Mouse (Mus musculus): ENCODE data around the gene Epha6. TPM values are rescaled to one million over a fixed set of nuclear protein-coding genes. Genes with fewer than 3 reads are reported as not detected.
A peak's percentile ranks its signal among the peaks of the same experiment; 100 is the strongest.

The Epha6 gene
- total RNA-seq, 1 experiment from 2014 or later, result not detected

DNA sequence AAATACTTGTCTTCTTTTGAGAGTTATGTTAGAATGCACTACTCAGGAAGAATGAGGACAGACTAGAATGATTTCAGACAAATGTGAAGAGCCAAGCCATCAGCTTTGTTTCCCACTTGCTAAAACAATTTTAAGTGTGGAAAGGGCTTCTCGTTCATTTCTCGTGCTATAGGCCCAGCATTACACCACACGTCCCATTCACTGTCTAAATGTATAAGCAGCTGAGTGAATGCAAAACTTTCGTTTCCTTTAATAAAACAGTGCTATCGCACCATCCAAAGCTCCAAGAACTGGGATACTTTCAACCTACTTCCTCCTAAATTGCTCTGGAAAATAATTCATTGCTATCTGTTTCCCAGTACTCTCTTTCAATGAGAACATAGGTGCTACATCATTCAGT is 916.2 kb downstream of the Epha6 start:
- ATAC-seq (replicated peaks; ENCODE audit: low read depth, poor library complexity, severe bottlenecking), result no peak

DNA sequence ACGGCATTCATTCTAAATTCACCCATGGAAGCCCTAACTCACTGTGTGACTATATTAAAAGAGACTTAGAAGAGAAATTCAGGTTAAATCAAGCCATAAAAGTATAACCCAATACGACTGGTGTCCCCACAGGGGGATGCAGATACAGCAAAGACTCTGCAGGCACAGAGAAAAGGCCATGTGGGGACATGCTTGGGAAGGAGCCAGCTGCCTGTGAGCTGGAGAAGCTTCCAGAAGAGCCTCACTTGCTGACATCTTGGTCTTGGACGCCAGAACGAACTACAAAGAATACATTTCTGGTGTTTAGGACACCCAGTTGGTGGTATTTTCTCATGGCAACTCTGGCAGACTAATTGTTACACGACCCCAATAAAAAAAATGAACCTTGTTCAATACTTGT is 920.2 kb downstream of the Epha6 start:
- ATAC-seq (replicated peaks; ENCODE audit: low read depth, poor library complexity, severe bottlenecking), result no peak

DNA sequence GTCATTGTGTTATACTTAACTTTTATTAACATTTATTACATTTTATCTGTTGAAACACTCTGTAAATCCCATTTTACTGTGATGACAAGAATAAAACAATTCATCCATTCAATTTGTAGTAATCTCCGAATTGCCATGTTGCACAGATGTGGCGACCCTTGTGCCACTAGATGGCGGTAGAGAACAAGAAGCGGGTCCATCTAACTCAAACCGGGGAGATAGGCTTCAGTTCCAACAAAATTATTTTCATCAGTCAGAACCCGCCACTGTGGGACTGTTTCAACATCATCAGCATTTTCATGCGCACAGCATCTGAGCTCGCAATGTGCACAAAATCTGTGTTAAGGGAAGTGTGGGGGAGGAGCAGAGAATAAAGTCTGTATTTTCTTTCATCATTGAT is 921.9 kb downstream of the Epha6 start:
- peak; percentile 96 for ATAC-seq (replicated peaks; ENCODE audit: low read depth, poor library complexity, severe bottlenecking)

DNA sequence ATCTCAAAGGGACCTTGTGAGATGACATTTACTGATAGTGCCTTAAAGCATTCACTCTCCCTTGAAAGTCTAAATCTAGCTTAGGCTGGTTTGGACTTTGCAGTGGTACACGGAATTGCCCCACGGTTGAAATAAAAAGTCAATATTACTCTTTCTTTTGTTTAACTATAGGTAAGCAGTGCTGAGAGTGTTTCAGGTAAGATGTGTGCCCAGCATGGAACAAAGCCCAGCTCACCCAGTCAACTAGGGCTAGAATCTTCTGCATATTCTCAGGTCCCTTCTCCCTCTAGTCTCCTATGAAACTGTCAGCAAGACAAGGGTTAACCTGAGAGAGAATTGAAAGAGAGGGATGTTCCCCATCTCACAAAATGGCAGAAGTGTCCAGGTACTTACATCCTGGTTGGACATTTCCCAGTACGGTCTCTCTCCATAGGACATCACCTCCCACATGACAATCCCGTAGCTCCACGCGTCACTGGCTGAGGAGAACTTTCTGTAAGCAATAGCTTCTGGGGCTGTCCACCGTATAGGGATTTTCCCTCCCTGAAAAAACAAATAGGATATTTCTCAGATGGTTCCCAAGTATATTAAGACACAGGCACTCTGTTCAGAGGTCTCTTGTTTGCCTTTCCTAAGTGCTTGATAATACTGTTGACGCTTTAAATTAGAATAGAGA is 923.0 kb downstream of the Epha6 start:
- no peak for ATAC-seq (replicated peaks; ENCODE audit: low read depth, poor library complexity, severe bottlenecking)

DNA sequence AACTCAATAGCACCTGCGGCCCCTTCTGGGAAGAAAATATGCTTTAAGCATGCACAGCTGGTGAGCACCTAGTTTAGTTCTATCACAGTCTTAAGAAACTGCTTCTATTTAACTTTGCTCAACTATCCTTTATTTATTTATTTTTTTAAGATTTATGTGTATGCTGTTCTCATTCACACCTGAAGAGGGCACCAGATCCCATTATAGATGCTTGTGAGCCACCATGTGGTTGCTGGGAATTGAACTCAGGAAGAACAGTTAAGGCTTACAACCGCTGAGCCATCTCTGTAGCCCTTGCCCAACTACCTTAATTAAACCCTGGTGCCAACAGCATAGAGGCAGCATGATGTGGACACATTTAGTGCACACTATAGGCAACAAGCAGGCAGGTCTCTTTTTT is 938.4 kb downstream of the Epha6 start:
- ATAC-seq (replicated peaks; ENCODE audit: low read depth, poor library complexity, severe bottlenecking), result no peak

DNA sequence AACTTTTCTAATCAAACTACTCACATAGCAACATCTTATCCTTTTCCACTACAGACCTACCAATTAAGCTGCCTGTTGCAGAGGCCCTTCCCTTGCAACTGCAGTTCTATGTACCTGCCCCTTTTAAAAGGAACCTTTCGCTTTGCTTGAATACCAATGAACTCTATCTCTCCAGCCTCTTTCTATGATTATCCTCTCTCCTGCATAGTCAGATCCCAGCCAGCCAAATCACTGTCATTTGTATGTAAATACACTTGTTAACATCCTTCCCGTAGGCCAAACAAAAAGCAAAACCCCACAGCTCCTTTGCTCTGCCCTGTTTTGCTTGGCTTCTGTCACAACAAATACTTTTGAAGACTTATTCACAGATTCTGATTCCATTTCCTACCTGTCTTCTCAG is 961.6 kb downstream of the Epha6 start:
- ATAC-seq (replicated peaks; ENCODE audit: low read depth, poor library complexity, severe bottlenecking), result no peak

DNA sequence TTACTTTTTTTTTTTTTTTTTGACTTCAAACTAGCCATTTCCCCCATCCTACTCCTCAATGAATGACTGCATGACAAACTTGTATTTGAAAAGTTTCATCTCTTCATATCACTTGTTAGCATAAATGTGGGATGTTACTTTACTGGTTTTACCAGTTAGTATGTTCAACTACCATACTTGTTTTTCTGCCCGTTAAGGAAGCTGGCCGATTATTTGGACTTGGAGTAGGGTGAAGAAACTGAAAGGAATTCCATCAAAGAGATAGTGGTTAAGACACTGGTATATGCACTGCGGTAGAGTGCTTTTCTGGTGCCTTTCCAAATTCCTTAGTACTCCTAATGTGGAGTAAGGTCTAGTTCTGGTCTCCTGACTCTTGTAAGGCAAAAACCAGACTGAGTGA is 965.3 kb downstream of the Epha6 start:
- no peak for ATAC-seq (replicated peaks; ENCODE audit: low read depth, poor library complexity, severe bottlenecking)

DNA sequence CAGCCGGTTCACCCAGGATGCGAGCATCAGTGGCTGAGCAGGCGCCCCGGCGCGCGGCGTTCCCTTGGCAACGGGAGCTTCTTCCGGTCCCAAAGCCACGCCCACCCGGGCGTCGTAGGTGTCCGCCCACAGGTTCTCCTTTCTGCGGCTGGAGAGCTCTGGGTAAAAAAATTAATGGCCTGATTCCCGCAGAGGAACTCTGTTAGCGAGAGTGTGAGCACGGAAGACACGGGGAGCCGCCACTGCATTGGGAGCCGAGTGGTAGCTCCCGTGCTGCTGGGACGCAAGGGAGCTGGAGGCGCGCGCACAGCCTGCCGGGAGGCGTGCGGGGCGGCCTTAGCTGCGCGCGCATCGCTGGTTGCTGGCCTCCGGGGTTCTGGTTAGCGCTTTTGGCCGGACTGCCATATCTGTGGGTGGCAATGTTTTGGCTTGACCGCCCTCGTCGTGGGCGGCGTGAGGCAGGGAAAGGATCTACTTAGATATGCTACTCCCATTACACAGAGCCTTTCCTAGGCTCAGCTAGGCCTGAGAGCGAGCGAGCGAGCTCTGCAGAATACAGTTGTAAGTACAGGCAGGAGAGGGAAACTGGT is 966.1 kb downstream of the Epha6 start, which contains the start of gene Arl6:
Arl6 (minus strand) TSS at position 290 of the 590 bp plus-strand sequence.
- ATAC-seq (replicated peaks; ENCODE audit: low read depth, poor library complexity, severe bottlenecking), result peak; percentile 95

DNA sequence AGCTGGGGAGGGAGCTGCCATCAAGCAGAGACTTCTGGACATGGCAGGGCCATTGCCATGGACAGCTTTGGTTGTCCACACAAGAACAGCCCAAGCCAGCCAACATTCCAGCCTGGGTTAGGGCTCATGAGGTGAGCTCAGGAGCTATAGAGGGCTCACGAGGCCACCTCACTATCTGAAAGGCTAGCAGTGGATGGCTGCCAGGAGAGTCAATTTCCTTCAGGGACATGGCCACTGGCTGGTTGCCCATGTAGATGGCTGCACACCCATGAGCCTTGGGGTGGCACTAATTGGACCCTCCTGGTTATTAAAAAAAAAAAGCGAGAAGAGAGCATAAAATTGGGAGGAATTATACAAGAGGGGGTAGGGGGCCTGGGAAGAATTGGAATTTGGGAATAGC is 970.7 kb downstream of the Epha6 start:
- no peak for ATAC-seq (replicated peaks; ENCODE audit: low read depth, poor library complexity, severe bottlenecking)

DNA sequence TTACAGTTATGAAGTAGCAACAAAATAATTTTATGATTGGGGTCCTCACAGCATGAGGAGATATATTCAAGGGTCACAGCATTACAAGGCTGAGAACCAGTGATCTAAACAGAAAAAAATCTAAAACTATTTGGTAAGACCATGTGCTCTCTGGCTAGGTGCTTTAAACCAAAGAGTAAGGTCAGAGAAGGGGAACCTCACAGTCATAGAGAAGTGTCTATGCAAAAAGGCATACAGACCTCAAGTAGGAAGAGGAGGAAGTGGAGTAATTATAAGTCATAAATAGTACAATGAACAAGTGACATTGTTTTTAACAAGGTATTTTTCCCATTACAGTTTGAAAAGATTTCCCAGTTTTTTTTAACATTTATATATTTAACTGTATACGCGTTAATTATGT is 983.8 kb downstream of the Epha6 start:
- ATAC-seq (replicated peaks; ENCODE audit: low read depth, poor library complexity, severe bottlenecking), result 0 out of 2 replicates have a peak, but pooled peaks have one; percentile 37

DNA sequence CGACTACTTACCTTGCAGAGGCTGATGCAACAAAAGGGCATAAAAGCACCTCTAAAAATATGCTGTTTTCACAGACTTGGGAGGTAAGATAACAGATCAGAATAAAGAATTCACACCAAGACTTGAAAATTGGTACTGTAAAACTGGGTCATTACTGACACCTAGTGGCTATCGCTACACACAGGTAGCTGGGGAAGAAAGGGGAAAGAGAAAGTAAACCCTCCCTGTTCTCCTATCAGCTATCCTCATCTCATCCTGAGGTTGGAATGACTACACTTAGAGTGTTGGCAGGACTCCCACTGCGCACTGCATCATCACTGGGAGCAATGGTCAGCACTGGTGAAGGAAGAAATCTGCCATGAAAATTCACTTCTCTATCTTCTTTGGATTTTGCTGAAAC is 988.2 kb downstream of the Epha6 start:
- ATAC-seq (replicated peaks; ENCODE audit: low read depth, poor library complexity, severe bottlenecking), result peak; percentile 95

DNA sequence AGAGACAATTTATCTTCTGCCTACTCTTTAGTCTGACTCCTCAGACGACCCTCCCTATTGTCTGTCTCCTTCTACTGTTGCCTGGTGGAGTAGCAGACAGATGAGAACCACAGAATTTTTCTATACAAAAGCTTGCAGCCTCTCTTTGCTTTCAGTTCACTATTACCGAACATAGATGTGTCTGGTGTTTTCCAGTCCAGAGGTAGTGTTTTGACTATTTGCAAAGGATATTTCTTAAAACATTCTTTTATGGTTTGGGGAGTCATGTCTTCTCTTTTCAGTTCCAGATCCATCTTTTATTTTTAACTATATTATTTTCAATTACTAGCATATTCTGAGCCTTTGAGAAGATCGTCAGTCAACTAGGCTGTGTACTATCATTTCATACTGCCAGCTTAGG is 989.7 kb downstream of the Epha6 start:
- ATAC-seq (replicated peaks; ENCODE audit: low read depth, poor library complexity, severe bottlenecking), result no peak

DNA sequence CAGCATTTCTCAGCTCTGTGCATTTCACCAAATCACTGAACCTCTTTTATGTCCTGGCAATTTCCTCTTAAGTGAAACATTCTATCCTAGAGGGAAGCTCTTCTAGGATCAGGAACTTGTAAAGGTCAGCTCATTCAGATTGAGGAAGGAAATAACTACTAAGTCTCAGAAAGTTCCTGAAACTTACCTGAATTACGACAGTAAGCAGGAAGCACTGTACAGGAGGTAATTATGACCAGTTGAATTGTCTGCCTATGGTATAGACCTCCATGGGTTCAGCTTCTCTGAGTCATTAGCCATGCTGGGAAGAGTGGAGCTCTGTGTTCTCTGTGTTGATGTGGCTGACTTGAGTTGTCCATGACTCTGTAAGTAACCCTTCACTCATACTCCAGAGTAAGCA is 994.6 kb downstream of the Epha6 start:
- ATAC-seq (replicated peaks; ENCODE audit: low read depth, poor library complexity, severe bottlenecking), result no peak

DNA sequence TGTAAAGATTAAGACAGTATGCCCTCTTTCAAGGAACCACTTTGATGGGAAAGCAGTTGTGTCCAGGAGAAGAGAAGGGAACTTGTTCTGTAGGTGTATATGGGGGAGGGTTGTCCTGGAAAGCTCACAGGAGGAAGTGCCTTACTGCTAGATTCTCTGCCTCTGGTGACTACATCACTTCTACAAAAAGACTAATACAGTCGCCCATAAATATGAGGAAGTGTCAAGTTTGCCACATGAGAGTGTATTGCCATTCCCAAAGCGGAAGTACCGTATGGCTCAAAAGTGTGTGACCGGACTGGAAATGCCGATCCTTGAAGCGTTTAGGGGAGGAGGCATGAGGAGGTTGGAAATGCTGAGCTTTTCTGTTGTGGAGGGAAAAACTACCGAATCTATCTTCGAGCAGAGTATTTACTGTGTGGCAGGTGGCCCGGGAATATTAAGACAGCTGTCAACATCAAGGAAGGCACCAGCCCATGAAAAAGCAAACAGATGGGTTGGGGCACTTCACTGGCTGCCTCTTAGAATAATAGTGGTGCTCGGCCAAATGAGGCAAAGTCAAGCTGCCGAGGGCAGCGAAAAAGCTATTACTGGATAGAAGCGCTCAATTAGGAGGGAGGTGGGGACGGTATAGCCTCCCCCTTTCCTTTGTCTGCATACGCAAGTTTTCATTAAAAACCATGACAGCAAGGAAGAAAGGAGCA is 1001.1 kb downstream of the Epha6 start:
- peak; percentile 76 for ATAC-seq (replicated peaks; ENCODE audit: low read depth, poor library complexity, severe bottlenecking)
